Mouse (Mus musculus) midbrain, embryonic 10.5 days (tissue): ENCODE results near the gene Armc12. TPM values are rescaled to one million over a fixed set of nuclear protein-coding genes. Genes with fewer than 3 reads are reported as not detected.
A peak's percentile ranks its signal among the peaks of the same experiment; 100 is the strongest.

ENCODE experiments used
- DNase-seq: peaks from one replicate; pipeline ENCODE4 v3.0.0-alpha.2; 2017; ENCODE audit warnings: low spot score
- H3K27ac ChIP-seq: fragments of 300-500 bp; sonication (generic); replicated peaks from 2 replicates; pipeline ENCODE4 v1.5.1; 2016; ENCODE audit warnings: mild to moderate bottlenecking
- H3K27me3 ChIP-seq: fragments of 300-500 bp; sonication (generic); 2 replicates; pipeline ENCODE4 v1.6.1; 2016; ENCODE audit warnings: low read depth, mild to moderate bottlenecking; ENCODE audit not compliant: poor library complexity, severe bottlenecking
- H3K36me3 ChIP-seq: fragments of 300-500 bp; sonication (generic); 2 replicates; pipeline ENCODE4 v1.6.1; 2016; ENCODE audit warnings: mild to moderate bottlenecking, moderate library complexity
- H3K4me1 ChIP-seq: fragments of 300-500 bp; sonication (generic); 2 replicates; pipeline ENCODE4 v1.6.1; 2016
- H3K4me3 ChIP-seq: fragments of 300-500 bp; sonication (generic); 2 replicates; pipeline ENCODE4 v1.5.1; 2016; ENCODE audit warnings: mild to moderate bottlenecking, moderate library complexity
- H3K9me3 ChIP-seq: fragments of 300-500 bp; sonication (generic); replicated peaks from 2 replicates; pipeline ENCODE4 v1.6.1; 2016; ENCODE audit warnings: mild to moderate bottlenecking
- WGBS: fragments of 180-500 bp; shearing (Covaris S2); methylation state at CpG from one replicate; pipeline ENCODE4 v1.1.7; 2016; 5-methylcytosine and 5-hydroxymethylcytosine counted together
- polyA plus RNA-seq: library from polyadenylated mRNA; unstranded; fragments of >200 nt; fragmentation: Nextera tagmentation; extraction: Ambion mirVana; gene quantifications from 2 replicates; pipeline ENCODE4 v1.2.1, GENCODE M21; 2016

Gene Armc12
- polyA plus RNA-seq, 1 experiment from 2014 or later = not detected

DNA sequence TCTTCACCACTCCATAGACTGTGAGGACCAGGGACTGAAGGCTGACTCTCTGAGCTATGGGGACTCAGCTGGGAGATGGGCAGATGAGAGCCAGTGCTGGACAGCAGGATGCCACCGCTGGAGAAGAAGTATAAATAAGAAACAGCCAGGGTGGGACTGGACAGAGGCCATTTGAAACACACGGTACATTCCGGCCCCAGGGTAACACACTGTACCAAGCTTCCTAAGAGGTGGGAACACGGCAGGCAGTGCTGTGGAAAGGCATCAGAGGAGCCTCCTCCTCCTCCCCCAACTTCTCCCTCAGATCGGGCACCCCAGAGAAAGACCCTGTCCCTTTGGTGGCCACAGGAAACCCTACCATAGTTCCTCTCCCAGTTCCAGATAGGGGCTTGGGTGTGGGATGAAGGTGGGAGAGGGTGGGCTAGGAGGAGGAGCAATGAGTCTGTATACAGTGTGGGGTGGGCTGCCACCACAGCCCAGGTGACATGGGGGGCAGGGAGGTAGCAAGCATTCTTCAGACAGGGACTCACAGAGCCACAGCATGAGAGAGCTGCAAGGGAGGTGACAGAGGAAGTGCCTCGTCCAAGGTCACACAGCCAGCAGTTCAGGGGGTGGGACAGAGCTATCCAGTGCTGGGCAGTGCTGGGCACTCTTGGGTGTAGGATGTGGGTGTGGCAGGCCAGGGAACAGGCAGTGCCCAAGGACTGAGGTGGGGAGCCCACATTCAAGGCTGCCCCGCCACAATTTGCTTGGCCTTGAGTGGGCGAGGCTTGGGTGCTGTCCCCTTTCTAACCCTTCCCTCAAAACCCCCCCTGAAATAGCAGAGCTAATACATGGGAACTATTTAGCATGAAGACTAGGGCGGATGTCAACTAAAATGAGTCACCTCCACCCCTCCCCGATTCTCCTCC is 14.9 kb upstream of the Armc12 start:
- Histone ChIP-seq H3K4me1 (peaks cover 70% of the 10 kb centered on the region), H3K27ac (no peak overlapping the region), H3K4me3 (no peak overlapping the region), H3K9me3 (peaks cover 8% of the 10 kb centered on the region; the same call in 1 of the 2 replicates), H3K36me3 (no peaks in the 10 kb centered on the region), H3K27me3 (peaks cover 80% of the 10 kb centered on the region)
- no peak for DNase-seq
- WGBS = 73% methylated on average over 10 of the region's 10 CpGs

DNA sequence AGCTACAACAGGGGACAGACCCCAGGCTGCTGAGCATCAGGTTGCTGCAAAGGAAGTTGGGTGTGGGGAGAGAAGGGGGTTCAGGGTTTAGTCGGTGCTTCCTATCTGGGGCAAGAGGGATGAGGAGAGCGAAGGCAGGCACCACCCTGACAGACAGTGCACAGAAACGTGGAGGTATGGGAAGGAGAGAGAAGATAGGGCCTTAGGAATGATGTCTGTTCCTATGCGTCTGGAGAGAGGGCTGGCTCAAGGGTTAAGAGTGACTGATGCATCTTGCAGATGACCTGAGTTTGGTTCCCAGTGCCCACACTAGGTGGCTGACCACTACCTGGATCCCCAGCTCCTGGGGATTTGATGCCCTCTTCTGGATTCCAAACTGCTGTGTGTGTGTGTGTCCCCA is 13.7 kb upstream of the Armc12 start:
- WGBS = 78% methylated on average over 4 of the region's 4 CpGs
- Histone ChIP-seq H3K36me3 (no peaks in the 10 kb centered on the region), H3K9me3 (peaks cover 8% of the 10 kb centered on the region; the same call in 1 of the 2 replicates), H3K4me3 (0 out of 2 replicates have a peak overlapping the region, but pooled peaks have one; percentile 64), H3K27me3 (peaks cover 81% of the 10 kb centered on the region), H3K27ac (no peak overlapping the region), H3K4me1 (peaks cover 60% of the 10 kb centered on the region)
- no peak for DNase-seq

DNA sequence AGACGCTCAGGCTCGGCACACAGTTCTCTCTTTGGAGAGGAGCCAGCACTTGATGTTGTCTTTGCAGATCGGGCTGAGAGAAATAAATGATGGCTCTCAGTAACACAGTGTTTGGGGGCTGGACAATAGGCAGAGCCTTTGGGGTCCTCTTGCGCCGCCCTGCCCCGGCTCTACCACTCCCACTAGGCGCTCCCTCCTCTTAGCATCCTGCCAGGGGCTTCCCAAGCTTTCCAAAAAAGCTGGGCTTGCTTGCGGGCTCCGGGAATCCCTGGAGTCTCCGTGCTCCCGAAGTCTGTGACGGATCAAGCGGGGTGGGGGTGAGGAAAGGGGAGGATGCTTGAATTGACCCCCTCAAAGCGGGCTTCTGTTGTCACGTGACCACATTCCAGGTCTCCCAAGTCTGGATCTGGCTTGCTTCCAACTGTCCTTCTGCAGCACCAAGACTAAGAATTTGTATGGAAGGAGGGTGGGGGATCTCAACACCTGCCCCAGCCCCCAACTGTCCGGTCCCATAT is 13.1 kb upstream of the Armc12 start, which contains the start of gene Fkbp5:
Gene Fkbp5 (minus strand): TSS at position 87 of the 515 bp plus-strand sequence.
- no peaks in the 10 kb centered on the region for H3K36me3 ChIP-seq
- H3K4me1 ChIP-seq = peaks cover 60% of the 10 kb centered on the region
- H3K27me3 ChIP-seq = peaks cover 82% of the 10 kb centered on the region
- peak; percentile 45 for DNase-seq
- peaks cover 8% of the 10 kb centered on the region; the same call in 1 of the 2 replicates for H3K9me3 ChIP-seq
- WGBS = 4% methylated on average over 16 of the region's 16 CpGs
- peak within 1 kb of the TSS; percentile 64 for H3K4me3 ChIP-seq
- H3K27ac ChIP-seq = peak within 1 kb of the TSS; percentile 84

DNA sequence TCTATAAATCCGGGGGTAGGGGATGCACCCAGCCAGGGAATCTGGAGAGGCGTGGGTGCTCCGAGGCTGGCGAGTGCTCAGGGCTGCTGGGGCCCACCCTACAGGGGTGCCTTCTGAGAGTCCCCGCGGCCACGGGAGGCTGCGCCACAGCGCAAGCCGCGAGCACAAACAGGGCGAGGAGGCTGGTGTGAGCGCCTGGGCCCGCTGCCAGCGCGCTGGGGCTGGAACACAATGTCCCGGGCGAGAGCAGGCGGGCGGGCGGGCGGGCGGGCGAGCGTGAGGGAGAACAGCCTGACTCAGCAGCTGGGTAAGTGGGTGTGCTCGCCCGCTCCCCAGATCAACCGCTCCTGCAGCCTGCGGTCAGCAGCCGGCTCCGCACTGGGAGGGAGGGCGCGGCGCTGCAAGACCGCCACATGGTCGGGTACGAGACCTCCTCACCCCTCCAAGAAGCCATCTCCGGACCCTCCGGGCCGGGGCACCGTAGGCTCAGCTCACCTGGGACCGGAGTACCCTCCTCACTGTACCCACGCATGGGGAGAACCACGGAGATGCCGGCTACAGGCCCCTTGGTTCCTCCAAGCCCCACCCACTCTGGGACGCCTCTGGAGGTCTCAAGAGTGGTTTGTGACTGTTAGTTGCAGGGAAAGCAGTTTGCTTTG is 12.5 kb upstream of the Armc12 start:
- Histone ChIP-seq H3K9me3 (peaks cover 8% of the 10 kb centered on the region; the same call in 1 of the 2 replicates), H3K4me3 (peak overlapping the region; percentile 64), H3K27ac (peak overlapping the region; percentile 84), H3K27me3 (peaks cover 84% of the 10 kb centered on the region), H3K4me1 (peaks cover 61% of the 10 kb centered on the region), H3K36me3 (no peaks in the 10 kb centered on the region)
- under 1% methylated on average over 41 of the region's 46 CpGs for WGBS
- peak; percentile 53 for DNase-seq

DNA sequence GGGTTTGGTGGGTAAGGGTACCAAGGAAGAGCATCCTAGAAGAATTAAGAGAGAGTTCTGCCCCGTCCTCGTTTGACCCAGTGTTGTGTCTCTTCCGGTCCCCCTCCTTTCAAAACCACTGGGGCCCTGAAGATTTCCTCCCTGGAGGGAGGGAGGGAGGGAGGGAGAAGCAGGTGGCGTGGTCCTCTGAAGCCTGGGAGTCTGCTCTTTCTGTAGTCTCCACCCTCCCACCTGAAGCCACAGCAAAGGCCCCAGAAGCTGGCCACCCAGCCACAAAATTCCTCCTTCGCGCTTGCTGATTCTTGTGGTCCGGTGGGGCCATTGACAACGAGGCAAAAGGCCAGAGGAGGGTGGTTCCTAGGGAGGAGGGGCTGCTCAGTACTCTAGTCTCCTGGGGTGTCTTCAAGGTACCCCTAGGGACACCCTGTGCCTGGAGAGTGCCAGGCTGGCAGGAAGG is 12.0 kb upstream of the Armc12 start:
- no peak for DNase-seq
- WGBS = 21% methylated on average over 8 of the region's 8 CpGs
- peak overlapping the region; percentile 64 for H3K4me3 ChIP-seq
- peaks cover 89% of the 10 kb centered on the region for H3K27me3 ChIP-seq
- H3K36me3 ChIP-seq = no peaks in the 10 kb centered on the region
- peaks cover 67% of the 10 kb centered on the region for H3K4me1 ChIP-seq
- H3K27ac ChIP-seq = peak overlapping the region; percentile 84
- H3K9me3 ChIP-seq = peaks cover 8% of the 10 kb centered on the region; the same call in 1 of the 2 replicates

DNA sequence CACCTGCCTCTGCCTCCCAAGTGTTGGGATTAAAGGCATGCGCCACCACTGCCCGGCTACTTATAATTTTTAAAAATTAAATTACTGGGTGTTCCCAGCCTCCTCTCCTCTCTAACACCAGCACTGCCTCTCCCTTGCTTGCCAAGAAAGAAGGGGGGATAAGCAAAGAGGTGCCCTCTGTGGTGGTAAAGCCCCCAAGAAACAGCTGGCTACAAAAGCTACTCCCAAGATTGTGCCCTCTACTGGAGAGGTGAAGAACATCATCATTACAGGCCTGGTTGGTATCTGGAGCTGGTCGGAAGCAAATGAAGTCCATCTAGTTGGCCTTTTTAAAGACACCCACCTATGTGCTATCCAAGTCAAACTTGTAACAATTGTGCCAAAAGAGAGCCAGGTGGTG is 10.8 kb upstream of the Armc12 start:
- Histone ChIP-seq H3K4me3 (no peak overlapping the region), H3K4me1 (peaks cover 61% of the 10 kb centered on the region), H3K36me3 (no peaks in the 10 kb centered on the region), H3K27ac (no peak overlapping the region), H3K27me3 (peaks cover 98% of the 10 kb centered on the region), H3K9me3 (peaks cover 8% of the 10 kb centered on the region; the same call in 1 of the 2 replicates)
- WGBS = 94% methylated on average over 3 of the region's 3 CpGs
- DNase-seq = no peak

DNA sequence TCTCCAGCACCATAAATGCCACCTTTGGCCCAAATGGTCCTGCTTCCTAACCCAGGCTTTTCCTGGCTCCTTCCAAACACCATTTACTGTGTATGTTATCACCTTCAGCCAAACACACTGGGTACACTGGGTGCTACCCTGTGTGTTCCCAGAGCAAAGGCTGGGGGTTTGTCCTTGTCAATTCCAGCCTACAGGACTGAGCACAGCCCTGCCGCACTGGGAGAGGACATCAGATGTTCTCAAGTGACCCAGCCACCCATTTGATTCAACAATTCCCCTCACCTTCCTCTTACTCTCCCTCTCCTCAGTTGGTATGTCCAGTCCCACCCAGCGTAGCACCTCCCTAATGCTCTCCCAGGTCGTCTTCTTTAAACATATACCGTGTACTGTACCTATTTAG is 10.0 kb upstream of the Armc12 start:
- DNase-seq = no peak
- 87% methylated on average over 4 of the region's 4 CpGs for WGBS
- H3K4me3 ChIP-seq = no peak overlapping the region
- peaks cover 8% of the 10 kb centered on the region; the same call in 1 of the 2 replicates for H3K9me3 ChIP-seq
- H3K27me3 ChIP-seq = peaks cover 96% of the 10 kb centered on the region
- H3K27ac ChIP-seq = no peak overlapping the region
- H3K4me1 ChIP-seq = peaks cover 54% of the 10 kb centered on the region
- no peaks in the 10 kb centered on the region for H3K36me3 ChIP-seq

DNA sequence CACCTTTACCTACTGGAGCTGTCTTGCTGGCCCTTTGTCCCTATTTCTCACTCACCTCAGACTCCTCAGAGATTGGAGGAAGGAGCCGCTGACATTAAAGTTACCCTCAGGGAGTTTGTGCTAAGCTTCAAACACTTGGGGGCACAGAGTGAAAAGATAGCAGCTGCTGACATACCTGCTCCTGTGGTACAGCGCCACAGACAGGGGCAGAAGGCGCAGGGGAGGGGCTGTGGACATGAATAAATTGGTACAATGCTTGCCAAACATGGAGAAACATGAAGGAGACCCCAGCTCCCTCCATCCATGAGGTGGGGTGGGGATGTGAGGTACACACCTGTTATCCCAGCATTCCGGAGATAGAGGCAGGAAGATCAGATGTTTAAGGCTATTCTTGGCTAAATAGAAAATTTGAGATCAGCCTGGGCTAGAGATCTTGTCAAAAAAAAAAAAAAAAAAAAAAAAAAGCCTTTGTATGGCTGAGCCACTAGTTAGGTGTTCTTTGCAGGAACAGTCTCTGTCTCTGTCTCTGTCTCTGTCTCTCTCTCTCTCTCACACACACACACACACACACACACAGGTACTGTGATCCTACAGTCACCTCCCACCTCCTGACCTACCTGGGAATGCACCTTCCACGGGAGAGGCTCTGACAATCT is 9.4 kb upstream of the Armc12 start:
- peaks cover 8% of the 10 kb centered on the region; the same call in 1 of the 2 replicates for H3K9me3 ChIP-seq
- no peaks in the 10 kb centered on the region for H3K36me3 ChIP-seq
- 69% methylated on average over 5 of the region's 5 CpGs for WGBS
- no peak overlapping the region for H3K4me3 ChIP-seq
- H3K4me1 ChIP-seq = peaks cover 48% of the 10 kb centered on the region
- no peak for DNase-seq
- H3K27ac ChIP-seq = no peak overlapping the region
- peaks cover 90% of the 10 kb centered on the region for H3K27me3 ChIP-seq

DNA sequence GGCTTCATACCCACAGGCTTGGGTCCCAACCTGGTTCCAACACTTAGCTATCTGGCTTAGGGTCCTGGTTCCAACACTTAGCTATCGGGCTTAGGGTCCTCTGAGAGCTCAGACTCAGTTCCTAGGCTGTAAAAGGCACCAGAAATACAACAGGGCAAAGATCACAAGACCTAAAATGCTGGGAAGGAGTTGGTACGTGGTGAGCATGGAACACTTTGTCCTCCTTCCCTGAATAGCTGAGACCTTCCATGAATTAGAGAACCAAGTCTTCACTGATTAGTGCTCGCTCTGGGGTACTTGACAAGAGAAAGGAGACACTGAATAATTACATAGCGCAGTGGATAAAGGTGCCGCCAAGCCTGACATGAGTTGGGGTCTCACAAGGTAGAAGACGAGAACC is 8.7 kb upstream of the Armc12 start:
- Histone ChIP-seq H3K4me1 (peaks cover 46% of the 10 kb centered on the region), H3K36me3 (no peaks in the 10 kb centered on the region), H3K9me3 (peaks cover 8% of the 10 kb centered on the region; the same call in 1 of the 2 replicates), H3K27ac (no peak overlapping the region), H3K4me3 (peak overlapping the region; percentile 85), H3K27me3 (peaks cover 86% of the 10 kb centered on the region)
- WGBS = 42% methylated on average over 6 of the region's 6 CpGs
- no peak for DNase-seq

DNA sequence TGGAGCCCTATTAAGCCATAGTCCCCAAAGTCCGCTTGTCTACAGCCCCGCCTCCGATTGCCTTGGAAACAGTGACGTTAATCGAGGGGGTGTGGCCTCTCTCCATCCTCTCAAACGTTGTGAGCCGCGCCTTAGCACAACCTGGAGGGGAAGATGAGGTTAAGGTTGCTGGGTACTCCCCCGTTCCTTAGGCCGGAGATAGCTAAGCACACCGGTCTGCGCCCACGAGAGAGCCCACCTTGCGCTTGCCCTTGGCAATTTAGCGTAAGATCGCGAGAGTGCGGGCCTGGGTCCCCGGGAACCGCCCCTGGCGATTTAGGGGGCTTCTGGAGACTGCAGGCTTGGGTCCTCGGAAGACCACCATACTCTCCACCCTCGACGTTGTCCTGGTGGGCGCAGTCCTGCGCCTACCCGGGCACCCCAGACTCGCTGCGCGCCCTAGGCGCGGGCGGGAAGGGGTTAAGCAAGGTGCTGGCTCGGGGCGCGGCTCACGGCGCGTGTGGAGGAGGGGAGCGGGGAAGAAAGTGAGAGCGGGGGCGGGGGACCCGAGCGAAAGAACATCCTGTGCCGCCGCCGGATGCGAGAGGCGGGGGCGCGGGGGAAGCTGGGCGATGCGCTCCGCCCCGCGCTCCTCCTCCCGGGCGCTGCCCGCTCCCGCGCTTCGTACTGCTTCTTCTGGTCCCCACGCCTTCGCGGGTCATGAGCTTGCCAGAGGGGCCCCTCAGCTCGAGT is 7.8 kb upstream of the Armc12 start:
- H3K36me3 ChIP-seq = no peaks in the 10 kb centered on the region
- peaks cover 43% of the 10 kb centered on the region for H3K4me1 ChIP-seq
- H3K4me3 ChIP-seq = peak overlapping the region; percentile 85
- peaks cover 83% of the 10 kb centered on the region for H3K27me3 ChIP-seq
- WGBS = under 1% methylated on average over 63 of the region's 66 CpGs
- H3K9me3 ChIP-seq = peaks cover 8% of the 10 kb centered on the region; the same call in 1 of the 2 replicates
- H3K27ac ChIP-seq = peak overlapping the region; percentile 89
- DNase-seq = peak; percentile 86

DNA sequence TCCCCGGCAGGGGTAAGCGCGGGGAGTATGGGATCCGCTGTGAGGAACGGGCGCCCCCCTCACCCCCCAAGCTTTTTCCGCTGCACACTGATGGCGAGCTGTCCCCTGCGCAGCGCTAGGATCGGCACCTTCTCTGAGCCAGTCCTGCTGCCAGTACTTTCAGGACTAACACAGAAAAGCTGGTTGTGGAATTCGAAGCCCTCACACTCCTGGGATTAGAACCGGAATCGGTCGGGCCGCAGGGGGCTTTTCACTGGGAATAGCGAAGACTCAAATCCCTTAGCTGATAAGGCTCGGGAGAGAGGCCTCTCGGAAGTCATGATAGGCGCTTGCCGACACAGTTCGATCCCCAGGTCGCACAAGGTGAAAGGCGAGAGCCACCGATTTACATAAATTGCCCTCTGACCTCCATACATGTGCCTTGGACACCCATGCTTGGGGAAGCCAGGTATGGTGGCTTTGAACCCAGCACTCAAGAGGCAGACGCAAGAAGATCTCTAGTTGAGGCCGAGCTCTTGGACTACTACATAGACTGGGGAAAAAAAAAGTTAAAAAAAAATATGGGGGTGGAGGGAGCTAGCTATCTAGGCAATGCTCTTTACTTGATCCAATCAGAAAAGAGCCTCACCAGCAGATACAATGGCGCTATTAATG is 7.1 kb upstream of the Armc12 start:
- peak overlapping the region; percentile 85 for H3K4me3 ChIP-seq
- no peaks in the 10 kb centered on the region for H3K36me3 ChIP-seq
- H3K9me3 ChIP-seq = peaks cover 8% of the 10 kb centered on the region; the same call in 1 of the 2 replicates
- peaks cover 37% of the 10 kb centered on the region for H3K4me1 ChIP-seq
- no peak for DNase-seq
- H3K27ac ChIP-seq = peak overlapping the region; percentile 89
- peaks cover 79% of the 10 kb centered on the region for H3K27me3 ChIP-seq
- 5% methylated on average over 28 of the region's 28 CpGs for WGBS
